14 mouse cellular contexts compared by ENCODE assay signal in genomic region chr8:95390312-95390711, GRCm38 (mm10). TPM values are rescaled to one million over a fixed set of nuclear protein-coding genes. Genes with fewer than 3 reads are reported as not detected.
DNase-seq lines count a peak whose midpoint lies in the region; ATAC-seq and TF ChIP-seq lines count a peak whose summit lies in the region.
"Had no signal": no experiment of that assay in that cellular context is flagged by ENCODE, and none has a peak within 500 bp of the region (broad histone marks: within the 10 kb centered on the region; RNA-seq: fewer than 3 reads in every experiment).

No protein-coding gene starts in this region.

- H3K4me3 ChIP-seq in midbrain, embryonic 10.5 days, result no peak overlapping the region
- no peak overlapping the region for H3K4me3 ChIP-seq in midbrain, postnatal 0 days (ENCODE audit: low read depth, low read length)
- no peak overlapping the region for H3K4me3 ChIP-seq in embryonic facial prominence, embryonic 10.5 days
- no peak overlapping the region for H3K4me3 ChIP-seq in forebrain, embryonic 12.5 days (replicated peaks)
- H3K4me3 ChIP-seq: forebrain, embryonic 10.5 days had no signal

- no peak for ATAC-seq in midbrain, postnatal 0 days (ENCODE audit: low FRiP score)
- ATAC-seq in forebrain, embryonic 12.5 days (ENCODE audit: low FRiP score), result no peak
- ATAC-seq: Patski had no signal

- no peak for TF ChIP-seq CTCF in midbrain, postnatal 0 days (IDR thresholded peaks at IDR 0.05)

- DNase-seq in midbrain, embryonic 10.5 days (ENCODE audit: low spot score), result no peak
- no peak for DNase-seq in midbrain, postnatal 0 days (ENCODE audit: low spot score)
- DNase-seq in embryonic facial prominence, embryonic 10.5 days (ENCODE audit: low spot score), result no peak
- peak; percentile 65 for DNase-seq in naive thymus-derived CD4-positive, alpha-beta T cell, adult 2 months (ENCODE audit: low read depth)
- no peak for DNase-seq in spleen, adult 12 weeks (ENCODE audit: low spot score)
- DNase-seq in layer of hippocampus, adult 18-20 months (ENCODE audit: low spot score in 2 of 2), result no peak
- DNase-seq: cerebellum, adult 11 months; heart, postnatal 10 days; kidney, postnatal 14 days; lung, embryonic 14.5 days had no signal

- H3K36me3 ChIP-seq in midbrain, embryonic 10.5 days, result no peaks in the 10 kb centered on the region
- H3K36me3 ChIP-seq in midbrain, postnatal 0 days (ENCODE audit: insufficient read depth, low read length), result no peaks in the 10 kb centered on the region
- H3K36me3 ChIP-seq in embryonic facial prominence, embryonic 10.5 days (replicated peaks), result no peaks in the 10 kb centered on the region
- H3K36me3 ChIP-seq in forebrain, embryonic 12.5 days (replicated peaks), result no peaks in the 10 kb centered on the region
- H3K36me3 ChIP-seq: forebrain, embryonic 10.5 days had no signal

- 82% methylated on average over 4 of the region's 4 CpGs for WGBS in midbrain, embryonic 10.5 days
- 70% methylated on average over 4 of the region's 4 CpGs for WGBS in midbrain, postnatal 0 days
- WGBS in embryonic facial prominence, embryonic 10.5 days, result 64% methylated on average over 4 of the region's 4 CpGs
- WGBS in forebrain, embryonic 12.5 days, result 80% methylated on average over 4 of the region's 4 CpGs

- peaks cover 6% of the 10 kb centered on the region for H3K4me1 ChIP-seq in midbrain, embryonic 10.5 days
- no peaks in the 10 kb centered on the region for H3K4me1 ChIP-seq in midbrain, postnatal 0 days (ENCODE audit: insufficient read depth, low read length)
- peaks cover 14% of the 10 kb centered on the region for H3K4me1 ChIP-seq in embryonic facial prominence, embryonic 10.5 days
- H3K4me1 ChIP-seq in forebrain, embryonic 12.5 days, result peaks cover 4% of the 10 kb centered on the region

- no peak overlapping the region for H3K4me2 ChIP-seq in midbrain, postnatal 0 days (ENCODE audit: low read depth, low read length, poor library complexity, severe bottlenecking)
- no peak overlapping the region for H3K4me2 ChIP-seq in forebrain, embryonic 12.5 days
- H3K4me2 ChIP-seq: lung, embryonic 14.5 days had no signal

- H3K27ac ChIP-seq in midbrain, embryonic 10.5 days (replicated peaks), result 0 out of 2 replicates have a peak overlapping the region, but pooled peaks have one; percentile 2
- H3K27ac ChIP-seq in midbrain, postnatal 0 days (ENCODE audit: low read depth, low read length), result no peak overlapping the region
- H3K27ac ChIP-seq in embryonic facial prominence, embryonic 10.5 days (replicated peaks), result 0 out of 2 replicates have a peak overlapping the region, but pooled peaks have one; percentile 24
- no peak overlapping the region for H3K27ac ChIP-seq in forebrain, embryonic 12.5 days
- H3K27ac ChIP-seq: forebrain, embryonic 10.5 days; stomach, postnatal 0 days had no signal

- no peak overlapping the region for H3K9ac ChIP-seq in midbrain, postnatal 0 days (replicated peaks; ENCODE audit: low read length, poor library complexity, severe bottlenecking)
- H3K9ac ChIP-seq in forebrain, embryonic 12.5 days, result no peak overlapping the region
- H3K9ac ChIP-seq: lung, embryonic 14.5 days had no signal

- no peaks in the 10 kb centered on the region for H3K9me3 ChIP-seq in midbrain, embryonic 10.5 days (replicated peaks)
- no peaks in the 10 kb centered on the region for H3K9me3 ChIP-seq in midbrain, postnatal 0 days (ENCODE audit: low read length)
- no peaks in the 10 kb centered on the region for H3K9me3 ChIP-seq in embryonic facial prominence, embryonic 10.5 days
- 0 out of 2 replicates have a peak, but pooled peaks cover under 1% of the 10 kb centered on the region for H3K9me3 ChIP-seq in forebrain, embryonic 12.5 days
- H3K9me3 ChIP-seq: forebrain, embryonic 10.5 days had no signal

- H3K27me3 ChIP-seq in midbrain, embryonic 10.5 days (ENCODE audit: low read depth, poor library complexity, severe bottlenecking), result no peaks in the 10 kb centered on the region
- no peaks in the 10 kb centered on the region for H3K27me3 ChIP-seq in midbrain, postnatal 0 days (ENCODE audit: insufficient read depth, low read length)
- no peaks in the 10 kb centered on the region for H3K27me3 ChIP-seq in embryonic facial prominence, embryonic 10.5 days (replicated peaks; ENCODE audit: low read depth, poor library complexity, severe bottlenecking)
- H3K27me3 ChIP-seq in forebrain, embryonic 12.5 days, result no peaks in the 10 kb centered on the region
- H3K27me3 ChIP-seq: Patski had no signal

RNA-seq across cellular contexts. Expression of gene Mmp15, which starts 38.2 kb away (rescaled TPM):
- polyA plus RNA-seq in midbrain, embryonic 10.5 days (2016; fragmentation: Nextera tagmentation; extraction: Ambion mirVana), result 12.8 and 14.8 TPM in 2 replicates
- total RNA-seq in midbrain, postnatal 0 days (2014; rRNA removed), result 52.9 and 59.1 TPM in 2 replicates
- 12.9 and 13.7 TPM in 2 replicates for polyA plus RNA-seq in midbrain, postnatal 0 days (2015; fragmentation: Nextera tagmentation; extraction: Ambion mirVana)
- polyA plus RNA-seq in embryonic facial prominence, embryonic 10.5 days (2016; fragmentation: Nextera tagmentation; extraction: Ambion mirVana), result 11.3 and 12.5 TPM in 2 replicates
- total RNA-seq in layer of hippocampus, adult 18-20 months (2021), result 10 to 100 TPM; 13.4 to 13.6 TPM
- 22.8 and 24.6 TPM in 2 replicates for polyA plus RNA-seq in forebrain, embryonic 12.5 days (2016; fragmentation: Nextera tagmentation; extraction: Ambion mirVana)

RNA-seq across cellular contexts. Expression of gene Cfap20, which starts 44.4 kb away (rescaled TPM):
- polyA plus RNA-seq in midbrain, embryonic 10.5 days (2016; fragmentation: Nextera tagmentation; extraction: Ambion mirVana), result 145 and 150 TPM in 2 replicates
- 71.9 and 80.4 TPM in 2 replicates for total RNA-seq in midbrain, postnatal 0 days (2014; rRNA removed)
- 119 and 129 TPM in 2 replicates for polyA plus RNA-seq in midbrain, postnatal 0 days (2015; fragmentation: Nextera tagmentation; extraction: Ambion mirVana)
- 141 and 148 TPM in 2 replicates for polyA plus RNA-seq in embryonic facial prominence, embryonic 10.5 days (2016; fragmentation: Nextera tagmentation; extraction: Ambion mirVana)
- 10 to 100 TPM; 50.7 to 54.4 TPM for total RNA-seq in layer of hippocampus, adult 18-20 months (2021)
- polyA plus RNA-seq in forebrain, embryonic 12.5 days (2016; fragmentation: Nextera tagmentation; extraction: Ambion mirVana), result 139 and 140 TPM in 2 replicates

RNA-seq across cellular contexts. Expression of gene Usb1, which starts 58.2 kb away (rescaled TPM):
- 47.7 and 50.1 TPM in 2 replicates for polyA plus RNA-seq in midbrain, embryonic 10.5 days (2016; fragmentation: Nextera tagmentation; extraction: Ambion mirVana)
- 65.8 and 87.0 TPM in 2 replicates for total RNA-seq in midbrain, postnatal 0 days (2014; rRNA removed)
- 28.9 and 30.1 TPM in 2 replicates for polyA plus RNA-seq in midbrain, postnatal 0 days (2015; fragmentation: Nextera tagmentation; extraction: Ambion mirVana)
- 42.2 and 47.0 TPM in 2 replicates for polyA plus RNA-seq in embryonic facial prominence, embryonic 10.5 days (2016; fragmentation: Nextera tagmentation; extraction: Ambion mirVana)
- total RNA-seq in layer of hippocampus, adult 18-20 months (2021), result 10 to 100 TPM in 1 of 2 experiments, 1 to 10 TPM in 1; 9.8 to 11.2 TPM
- 41.7 and 42.5 TPM in 2 replicates for polyA plus RNA-seq in forebrain, embryonic 12.5 days (2016; fragmentation: Nextera tagmentation; extraction: Ambion mirVana)

RNA-seq across cellular contexts. Expression of gene Zfp319, which starts 58.6 kb away (rescaled TPM):
- polyA plus RNA-seq in midbrain, embryonic 10.5 days (2016; fragmentation: Nextera tagmentation; extraction: Ambion mirVana), result 11.1 and 14.1 TPM in 2 replicates
- total RNA-seq in midbrain, postnatal 0 days (2014; rRNA removed), result 20.1 and 21.4 TPM in 2 replicates
- polyA plus RNA-seq in midbrain, postnatal 0 days (2015; fragmentation: Nextera tagmentation; extraction: Ambion mirVana), result 11.2 and 11.7 TPM in 2 replicates
- 11.5 and 12.4 TPM in 2 replicates for polyA plus RNA-seq in embryonic facial prominence, embryonic 10.5 days (2016; fragmentation: Nextera tagmentation; extraction: Ambion mirVana)
- 10 to 100 TPM; 17.6 to 18.5 TPM for total RNA-seq in layer of hippocampus, adult 18-20 months (2021)
- 18.1 and 20.1 TPM in 2 replicates for polyA plus RNA-seq in forebrain, embryonic 12.5 days (2016; fragmentation: Nextera tagmentation; extraction: Ambion mirVana)

Comparison
In these comparisons a context has a peak if more than half of its experiments do, and no peak if none do; other contexts are left out.
1. H3K27ac ChIP-seq: peak in midbrain, embryonic 10.5 days (single experiment) and embryonic facial prominence, embryonic 10.5 days (single experiment); none in midbrain, postnatal 0 days (single experiment) and forebrain, embryonic 12.5 days (single experiment).